Mouse (Mus musculus): Measurements from ENCODE around the gene Reps2. TPM values are rescaled to one million over a fixed set of nuclear protein-coding genes. Genes with fewer than 3 reads are reported as not detected.

The Reps2 gene
- total RNA-seq, 2 experiments from 2014 or later = 68.0 to 89.8 TPM

Other genes with a start within 250 kb of the Reps2 start
- gene Rbbp7, start 116.8 kb upstream of the Reps2 start, total RNA-seq (2021) = 100 to 1,000 TPM; 161 to 167 TPM
- gene Txlng, start 185.8 kb upstream of the Reps2 start, total RNA-seq (2021) = 10 to 100 TPM; 17.5 to 18.6 TPM
- 10 to 100 TPM; 37.3 to 39.4 TPM for gene Syap1, start 244.8 kb upstream of the Reps2 start, total RNA-seq (2021)